Mouse (Mus musculus): ENCODE results near the gene Gucd1.
"Not testable (repeated sequence)": the region's sequence is repeated elsewhere in the genome, so short reads cannot be mapped to it uniquely, and the experiment has no call there.

Gucd1 gene

GRCm38 (mm10) chr10:75438132-75438810 is 79.5 kb downstream of the Gucd1 start:
- DNase-seq (ENCODE audit: low read depth, low spot score) = no peak

DNA sequence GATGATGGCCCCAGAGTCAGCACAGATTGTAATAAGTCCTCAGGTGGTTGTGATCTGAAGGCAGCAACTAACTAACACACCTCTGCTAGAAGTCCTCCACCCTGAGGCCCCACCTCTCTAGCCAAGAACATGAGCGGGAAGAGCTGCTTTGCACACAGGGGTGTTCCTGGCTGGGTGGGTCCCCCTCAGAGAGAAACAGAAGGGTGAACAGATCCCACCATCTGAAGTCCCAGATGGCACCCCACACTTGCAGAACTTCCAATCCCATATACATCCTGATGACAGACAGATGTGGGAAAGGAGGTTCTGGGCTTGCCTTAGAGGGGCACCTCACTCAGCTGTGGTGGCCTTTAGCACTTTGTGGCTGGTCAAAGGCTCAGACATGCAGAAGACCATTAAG is 80.5 kb downstream of the Gucd1 start:
- no peak for DNase-seq (ENCODE audit: low read depth, low spot score)

DNA sequence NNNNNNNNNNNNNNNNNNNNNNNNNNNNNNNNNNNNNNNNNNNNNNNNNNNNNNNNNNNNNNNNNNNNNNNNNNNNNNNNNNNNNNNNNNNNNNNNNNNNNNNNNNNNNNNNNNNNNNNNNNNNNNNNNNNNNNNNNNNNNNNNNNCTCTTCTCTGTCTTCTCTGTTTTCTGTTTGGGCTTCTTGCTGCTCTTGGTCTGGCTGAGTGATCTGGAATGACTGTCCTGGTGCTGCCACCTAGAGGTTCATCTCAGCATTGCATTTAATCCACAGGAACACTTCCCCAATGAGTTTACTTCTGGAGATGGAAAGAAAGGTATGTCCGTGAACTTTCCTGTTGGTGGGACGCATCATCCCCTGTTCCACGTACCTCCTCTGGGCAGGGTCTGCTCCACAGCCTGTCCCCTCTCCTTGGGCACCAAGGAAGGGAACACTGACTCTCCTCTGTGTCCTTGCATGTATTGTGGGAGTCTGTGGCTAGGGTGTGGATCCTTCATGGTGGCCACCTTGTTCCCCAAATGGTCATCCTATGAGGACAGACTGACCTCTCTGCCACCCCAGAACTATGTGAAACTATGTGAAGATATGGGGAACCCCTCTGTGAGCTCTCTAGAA is 81.1 kb downstream of the Gucd1 start:
- DNase-seq (ENCODE audit: low read depth, low spot score) = peak; percentile 74

GRCm38 (mm10) chr10:75430633-75431032 is 87.1 kb downstream of the Gucd1 start:
- no peak for DNase-seq (ENCODE audit: low read depth, low spot score)

- no peak for DNase-seq (ENCODE audit: low read depth, low spot score)
These were observed 87.6 kb downstream of the Gucd1 start for GRCm38 (mm10) chr10:75430147-75430537.

DNA sequence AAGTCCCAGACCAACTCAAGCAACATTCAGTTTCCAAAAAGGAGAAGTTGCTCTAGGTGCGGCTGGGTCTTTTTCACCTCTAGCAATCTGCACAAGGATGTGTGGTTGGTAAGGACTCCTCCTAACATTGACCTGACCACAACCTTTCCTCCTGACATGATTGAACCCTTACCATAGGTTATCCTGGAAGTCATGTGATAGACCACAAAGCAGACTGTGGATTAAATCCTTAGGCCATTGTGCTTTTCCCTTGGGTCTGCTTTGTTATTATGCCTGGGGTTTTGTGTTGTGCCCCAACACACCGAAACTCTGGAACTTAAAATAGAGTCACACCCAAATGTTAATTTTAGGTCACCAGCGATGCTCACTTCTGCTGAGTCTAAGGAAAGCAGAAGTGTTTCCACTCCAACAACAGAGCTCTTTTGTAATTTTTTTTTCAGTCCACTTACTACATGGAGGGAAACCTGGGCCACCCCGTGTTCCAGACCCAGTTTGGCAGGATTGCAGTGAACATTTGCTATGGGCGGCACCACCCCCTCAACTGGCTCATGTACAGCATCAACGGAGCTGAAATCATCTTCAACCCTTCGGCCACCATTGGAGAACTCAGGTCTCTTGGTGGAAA is 88.1 kb downstream of the Gucd1 start:
- no peak for DNase-seq (ENCODE audit: low read depth, low spot score)

- no peak for DNase-seq (ENCODE audit: low read depth, low spot score)
These were observed 88.8 kb downstream of the Gucd1 start for GRCm38 (mm10) chr10:75429004-75429380.

- no peak for DNase-seq (ENCODE audit: low read depth, low spot score)
These were observed 89.4 kb downstream of the Gucd1 start for GRCm38 (mm10) chr10:75428049-75429003.

GRCm38 (mm10) chr10:75424498-75424901 is 93.3 kb downstream of the Gucd1 start:
- no peak for DNase-seq (ENCODE audit: low read depth, low spot score)

DNA sequence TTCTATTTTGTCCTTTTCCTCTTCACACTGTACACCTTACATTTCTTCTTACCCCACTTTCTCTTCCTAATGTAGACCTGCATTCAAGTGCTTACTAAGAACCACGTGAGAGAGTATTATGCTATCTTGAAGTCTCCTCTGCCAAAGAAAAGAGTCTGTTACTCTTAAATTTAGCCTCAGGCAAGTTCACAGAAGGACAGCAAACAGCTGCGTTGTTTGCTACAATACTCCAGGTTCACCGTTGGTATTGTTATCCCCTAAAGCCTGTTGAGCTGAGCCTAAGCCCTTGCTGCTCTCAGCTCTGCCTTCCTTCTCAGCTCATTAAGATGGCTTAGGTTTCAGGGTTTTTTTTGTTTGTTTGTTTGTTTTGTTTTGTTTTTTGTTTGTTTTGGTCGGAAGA is 99.0 kb downstream of the Gucd1 start:
- DNase-seq (ENCODE audit: low read depth, low spot score) = no peak

- DNase-seq (ENCODE audit: low read depth, low spot score) = no peak
These were observed 100.3 kb downstream of the Gucd1 start for GRCm38 (mm10) chr10:75417363-75418042.

DNA sequence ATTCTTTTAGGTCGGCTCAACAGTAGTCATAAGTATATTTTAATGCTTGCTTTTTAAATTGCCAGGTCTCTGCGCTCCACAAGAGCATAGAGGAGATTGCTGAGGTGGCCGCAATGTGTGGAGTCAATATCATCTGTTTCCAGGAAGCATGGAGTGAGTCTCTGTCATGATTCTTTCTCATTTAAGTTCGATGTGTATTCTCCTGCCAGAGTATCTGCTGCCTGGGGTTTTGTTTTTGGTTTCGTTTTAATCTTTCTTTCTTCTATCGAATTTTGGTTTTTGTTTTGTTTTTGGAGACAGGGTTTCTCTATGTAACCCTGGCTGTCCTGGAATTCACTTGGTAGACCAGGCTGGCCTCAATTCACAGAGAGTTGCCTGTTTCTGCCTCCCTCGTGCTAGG is 102.8 kb downstream of the Gucd1 start:
- DNase-seq (ENCODE audit: low read depth, low spot score) = no peak

GRCm38 (mm10) chr10:75412114-75413103 is 105.4 kb downstream of the Gucd1 start:
- no peak for DNase-seq (ENCODE audit: low read depth, low spot score)

DNA sequence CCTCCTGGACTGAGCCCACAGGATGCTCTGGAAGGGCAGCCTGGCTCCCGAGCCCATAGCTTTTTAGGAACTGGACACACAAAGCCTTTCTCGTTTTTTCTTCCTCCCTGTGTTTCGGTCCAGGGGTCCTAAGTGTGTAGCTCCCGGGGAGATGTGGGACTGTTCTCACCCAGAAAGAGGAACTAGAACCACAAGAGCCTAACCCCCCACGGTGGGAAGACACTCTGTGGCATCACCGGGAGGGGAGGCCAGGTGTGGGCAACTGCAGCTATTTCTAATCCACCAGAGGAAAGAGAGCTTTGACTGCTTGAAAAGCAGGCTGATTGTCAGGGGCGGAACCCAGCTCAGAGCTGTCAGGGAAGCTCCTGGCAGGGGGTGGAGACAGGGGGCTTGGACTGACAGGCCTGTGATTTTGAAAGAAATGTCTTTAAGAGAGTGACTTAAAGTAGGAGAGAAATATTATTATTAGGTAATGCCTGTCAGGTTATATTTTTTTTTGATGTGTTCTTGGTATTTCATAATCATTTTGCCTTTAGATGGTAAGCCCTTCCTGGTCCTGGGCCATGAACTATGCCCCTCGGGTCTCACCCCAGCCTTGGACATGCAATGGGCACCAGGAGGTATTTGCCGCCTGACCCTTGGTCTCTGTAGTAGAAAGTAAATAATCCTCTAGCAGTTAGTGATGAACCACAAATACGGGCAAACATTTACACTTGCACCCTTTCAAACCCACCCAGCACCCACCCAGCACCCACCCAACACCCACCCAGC is 106.2 kb downstream of the Gucd1 start:
- DNase-seq (ENCODE audit: low read depth, low spot score) = not testable (repeated sequence)

DNA sequence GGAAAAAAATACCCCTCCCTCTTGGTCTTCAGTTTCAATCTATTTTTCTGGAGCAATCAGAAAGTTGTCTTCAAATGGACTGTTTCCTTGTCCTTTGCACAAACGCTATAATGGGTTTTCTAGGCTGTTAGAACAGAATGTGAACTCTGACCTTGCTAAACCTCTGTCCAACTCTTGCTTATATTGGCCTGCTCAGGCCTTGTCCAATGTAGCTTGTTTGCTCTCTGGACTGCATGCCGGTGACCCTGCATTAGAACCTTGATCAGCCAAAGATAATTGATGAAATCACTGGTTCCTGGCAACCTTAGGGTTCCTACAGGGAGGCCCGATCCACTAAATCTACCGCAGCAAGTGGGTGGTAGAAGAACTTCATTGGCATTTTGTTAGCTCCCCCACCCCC is 110.0 kb downstream of the Gucd1 start:
- no peak for DNase-seq (ENCODE audit: low read depth, low spot score)

- DNase-seq (ENCODE audit: low read depth, low spot score) = no peak
These were observed 111.0 kb downstream of the Gucd1 start for GRCm38 (mm10) chr10:75406755-75407154.

DNA sequence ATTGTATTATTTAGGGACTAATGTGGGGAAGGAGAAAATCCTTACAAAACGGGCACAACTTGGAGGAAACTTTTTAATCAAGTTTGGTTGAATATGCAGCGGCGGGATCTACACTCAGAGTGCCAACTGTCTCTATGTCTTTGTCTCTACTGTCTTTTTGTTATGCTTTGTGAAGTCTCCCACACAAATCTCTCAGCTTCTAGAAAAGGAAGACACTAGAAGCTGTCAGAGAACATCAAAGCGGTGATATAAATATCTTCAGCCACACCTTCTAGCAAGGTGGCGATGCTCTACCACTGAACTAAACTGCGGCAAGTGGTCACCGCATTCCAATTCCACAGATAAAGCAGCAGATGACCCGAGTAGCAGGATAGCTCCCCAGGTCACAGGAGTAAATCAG is 111.9 kb downstream of the Gucd1 start:
- DNase-seq (ENCODE audit: low read depth, low spot score) = no peak

DNA sequence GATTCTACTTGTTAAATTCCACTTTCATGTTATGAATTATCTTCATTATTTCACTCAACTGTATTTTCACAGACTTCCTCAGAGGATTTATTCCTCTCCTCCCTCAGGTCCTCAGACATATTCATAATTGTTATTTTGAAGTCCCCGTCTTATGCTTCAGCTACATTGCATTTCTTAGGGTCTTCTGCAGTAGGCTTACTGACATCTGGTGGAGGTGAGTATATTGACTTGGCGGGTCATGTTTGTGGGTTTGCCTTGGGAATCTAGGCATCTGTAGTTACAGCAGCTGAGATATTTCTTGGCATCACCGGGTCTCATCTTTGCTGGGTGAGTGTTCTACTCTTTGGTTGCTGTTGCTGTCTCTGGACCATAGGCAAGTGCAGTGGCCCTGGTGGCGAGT is 116.8 kb downstream of the Gucd1 start, which contains the start of gene Upb1:
Gene Upb1, plus strand, starts transcription at position 158 of the 400 bp plus-strand sequence.
- DNase-seq (ENCODE audit: low read depth, low spot score) = no peak

DNA sequence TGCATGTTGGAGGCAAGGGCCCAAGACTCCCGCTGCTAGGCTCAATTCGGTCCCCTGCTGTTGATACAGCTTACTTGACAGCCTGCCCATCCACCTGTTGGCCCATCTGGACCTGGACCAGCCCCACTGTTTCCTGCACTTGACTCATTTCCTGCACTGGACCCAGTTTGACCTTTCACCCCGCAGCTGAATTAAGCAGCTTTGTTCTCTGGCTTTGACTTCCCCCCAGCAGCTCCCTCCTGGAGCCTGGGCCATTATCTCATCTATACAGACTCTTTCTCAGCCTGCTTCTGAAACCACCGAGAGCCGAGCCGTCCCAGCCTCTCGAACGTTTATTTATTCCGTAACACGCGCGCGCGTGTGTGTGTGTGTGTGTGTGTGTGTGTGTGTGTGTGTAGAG is 120.8 kb downstream of the Gucd1 start:
- DNase-seq (ENCODE audit: low read depth, low spot score) = peak; percentile 16
